Mouse (Mus musculus): ENCODE data around the gene Zfp354a. TPM values are rescaled to one million over a fixed set of nuclear protein-coding genes. Genes with fewer than 3 reads are reported as not detected.

Zfp354a gene
- total and polyA plus RNA-seq, 2 experiments, result 1.9 to 3.1 TPM

DNA sequence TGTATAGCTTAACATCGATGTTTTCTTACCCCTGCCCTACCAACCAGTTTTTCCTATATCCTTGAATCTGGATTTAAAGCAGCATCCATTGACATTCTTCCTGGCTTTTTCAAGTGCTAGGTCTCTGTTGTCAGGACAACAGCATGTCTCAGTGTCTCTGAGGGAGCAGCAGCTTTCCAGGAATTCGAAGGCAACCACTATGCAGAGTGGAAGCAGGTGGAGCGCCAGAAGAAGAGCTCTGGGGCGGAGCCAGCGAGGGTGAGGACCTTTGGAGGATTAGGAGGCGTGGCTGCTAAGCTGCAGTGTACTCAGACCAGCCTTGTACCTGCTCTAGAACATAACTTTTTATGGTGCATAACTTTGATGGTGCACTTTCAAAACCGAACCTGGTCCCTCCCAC, 25.5 kb downstream of the Zfp354a start:
- DNase-seq (ENCODE audit: extremely low read depth, low read depth, low spot score), result no peak
- no peaks in the 10 kb centered on the region for H3K79me2 ChIP-seq (ENCODE audit: control insufficient read depth, insufficient read depth, low read length)
- no peaks in the 10 kb centered on the region for H3K36me3 ChIP-seq (ENCODE audit: control insufficient read depth, insufficient read depth, low read length)
- no peaks in the 10 kb centered on the region for H3K4me1 ChIP-seq (ENCODE audit: control insufficient read depth, insufficient read depth, low read length)
- H3K4me3 ChIP-seq (ENCODE audit: insufficient read depth, low read depth, low read length), result no peak overlapping the region
- H3K9ac ChIP-seq (ENCODE audit: low read depth, low read length), result no peak overlapping the region
- H3K27ac ChIP-seq (replicated peaks; ENCODE audit: insufficient read depth, low read depth, low read length), result no peak overlapping the region
- no peaks in the 10 kb centered on the region for H3K27me3 ChIP-seq (ENCODE audit: control insufficient read depth, insufficient read depth, low read length)
- TF ChIP-seq POLR2A (IDR thresholded peaks at IDR 0.05; ENCODE audit: extremely low read depth, insufficient read depth, low read length) (no peak), CTCF (IDR thresholded peaks at IDR 0.05; ENCODE audit: low read depth, low read length) (no peak)
- WGBS, result 42% methylated on average over 7 of the region's 7 CpGs

DNA sequence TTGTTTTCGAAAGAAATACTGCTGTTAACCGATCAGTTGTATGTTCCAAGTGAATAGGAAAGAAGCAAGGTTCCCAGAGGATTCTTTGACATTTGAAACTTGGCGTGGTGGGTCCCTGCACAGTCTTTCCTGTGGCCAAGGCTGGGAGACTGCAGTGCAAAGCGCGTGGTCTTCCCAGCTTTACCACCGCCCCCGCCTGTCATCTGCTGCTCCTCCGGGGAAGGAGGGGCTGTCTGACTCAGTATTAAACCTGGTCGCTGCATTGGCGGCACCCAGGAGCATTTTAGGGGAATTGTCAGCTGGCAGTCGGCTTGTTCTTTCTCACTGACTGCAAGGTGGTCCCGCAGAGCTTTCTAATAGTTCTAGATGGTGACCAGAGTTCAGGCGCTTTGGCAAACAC, 26.2 kb downstream of the Zfp354a start:
- WGBS, result 54% methylated on average over 13 of the region's 13 CpGs
- Histone ChIP-seq H3K9ac (ENCODE audit: low read depth, low read length) (no peak overlapping the region), H3K36me3 (ENCODE audit: control insufficient read depth, insufficient read depth, low read length) (no peaks in the 10 kb centered on the region), H3K27ac (replicated peaks; ENCODE audit: insufficient read depth, low read depth, low read length) (no peak overlapping the region), H3K4me3 (ENCODE audit: insufficient read depth, low read depth, low read length) (no peak overlapping the region), H3K79me2 (ENCODE audit: control insufficient read depth, insufficient read depth, low read length) (no peaks in the 10 kb centered on the region), H3K27me3 (ENCODE audit: control insufficient read depth, insufficient read depth, low read length) (no peaks in the 10 kb centered on the region), H3K4me1 (ENCODE audit: control insufficient read depth, insufficient read depth, low read length) (no peaks in the 10 kb centered on the region)
- TF ChIP-seq POLR2A (IDR thresholded peaks at IDR 0.05; ENCODE audit: extremely low read depth, insufficient read depth, low read length), result no peak
- TF ChIP-seq CTCF (IDR thresholded peaks at IDR 0.05; ENCODE audit: low read depth, low read length), result no peak
- no peak for DNase-seq (ENCODE audit: extremely low read depth, low read depth, low spot score)

DNA sequence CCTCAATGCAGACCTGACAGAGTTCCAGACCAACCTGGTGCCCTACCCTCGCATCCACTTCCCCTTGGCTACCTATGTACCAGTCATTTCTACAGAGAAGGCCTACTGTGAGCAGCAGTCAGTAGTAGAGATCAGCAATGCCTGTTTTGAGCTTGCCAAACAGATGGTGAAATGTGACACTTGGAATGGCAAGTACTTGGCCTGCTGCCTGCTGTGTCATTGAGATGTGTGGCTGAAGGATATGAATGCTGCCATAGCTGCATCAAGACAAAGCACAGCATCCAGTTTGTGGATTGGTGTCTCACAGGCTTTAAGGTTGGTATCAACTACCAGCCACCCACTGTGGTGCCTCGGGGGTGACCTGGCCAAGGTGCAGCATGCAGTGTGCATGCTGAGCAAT, 48.2 kb downstream of the Zfp354a start:
- H3K36me3 ChIP-seq (ENCODE audit: control insufficient read depth, insufficient read depth, low read length), result no peaks in the 10 kb centered on the region
- no peak for TF ChIP-seq POLR2A (IDR thresholded peaks at IDR 0.05; ENCODE audit: extremely low read depth, insufficient read depth, low read length)
- no peak for TF ChIP-seq CTCF (IDR thresholded peaks at IDR 0.05; ENCODE audit: low read depth, low read length)
- no peaks in the 10 kb centered on the region for H3K79me2 ChIP-seq (ENCODE audit: control insufficient read depth, insufficient read depth, low read length)
- H3K4me1 ChIP-seq (ENCODE audit: control insufficient read depth, insufficient read depth, low read length), result no peaks in the 10 kb centered on the region
- H3K9ac ChIP-seq (ENCODE audit: low read depth, low read length), result no peak overlapping the region
- no peak overlapping the region for H3K4me3 ChIP-seq (ENCODE audit: insufficient read depth, low read depth, low read length)
- no peak for DNase-seq (ENCODE audit: extremely low read depth, low read depth, low spot score)
- H3K27ac ChIP-seq (replicated peaks; ENCODE audit: insufficient read depth, low read depth, low read length), result no peak overlapping the region
- 81% methylated on average over 2 of the region's 2 CpGs for WGBS
- no peaks in the 10 kb centered on the region for H3K27me3 ChIP-seq (ENCODE audit: control insufficient read depth, insufficient read depth, low read length)

DNA sequence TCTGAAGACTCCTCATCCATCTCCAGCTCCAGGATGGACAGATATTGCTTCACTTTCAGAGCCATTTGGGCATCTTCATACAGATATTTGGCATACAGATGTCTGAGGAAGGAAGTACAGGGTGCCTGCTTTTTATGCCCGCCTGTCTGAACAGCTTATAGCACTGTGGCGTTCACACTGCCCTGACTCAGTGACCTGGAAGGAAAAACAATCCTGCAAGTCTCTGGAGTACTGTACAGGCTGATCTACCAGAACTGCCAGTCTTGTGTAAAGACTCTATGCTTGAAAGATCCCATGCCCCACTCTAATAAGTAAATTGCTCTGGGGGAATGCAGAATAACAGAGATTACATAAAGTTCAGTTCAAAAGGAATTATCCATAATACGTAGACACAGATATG, 51.6 kb downstream of the Zfp354a start:
- H3K27me3 ChIP-seq (ENCODE audit: control insufficient read depth, insufficient read depth, low read length), result no peaks in the 10 kb centered on the region
- no peak overlapping the region for H3K27ac ChIP-seq (replicated peaks; ENCODE audit: insufficient read depth, low read depth, low read length)
- no peak for TF ChIP-seq POLR2A (IDR thresholded peaks at IDR 0.05; ENCODE audit: extremely low read depth, insufficient read depth, low read length)
- TF ChIP-seq CTCF (IDR thresholded peaks at IDR 0.05; ENCODE audit: low read depth, low read length), result no peak
- WGBS, result 79% methylated on average over 3 of the region's 3 CpGs
- no peak for DNase-seq (ENCODE audit: extremely low read depth, low read depth, low spot score)
- H3K36me3 ChIP-seq (ENCODE audit: control insufficient read depth, insufficient read depth, low read length), result no peaks in the 10 kb centered on the region
- H3K4me1 ChIP-seq (ENCODE audit: control insufficient read depth, insufficient read depth, low read length), result no peaks in the 10 kb centered on the region
- H3K9ac ChIP-seq (ENCODE audit: low read depth, low read length), result no peak overlapping the region
- H3K79me2 ChIP-seq (ENCODE audit: control insufficient read depth, insufficient read depth, low read length), result no peaks in the 10 kb centered on the region
- H3K4me3 ChIP-seq (ENCODE audit: insufficient read depth, low read depth, low read length), result no peak overlapping the region

Other genes starting within 250 kb of the Zfp354a start
- gene Zfp354c, start 231.5 kb upstream of the Zfp354a start, total RNA-seq (2014; rRNA removed), result 0.28 and 0.34 TPM in 2 replicates
- 0.05 and 0.10 TPM in 2 replicates for gene Zfp354c, start 231.5 kb upstream of the Zfp354a start, polyA plus RNA-seq (2012; rRNA removed)
- gene Zfp879, start 217.7 kb upstream of the Zfp354a start, total RNA-seq (2014; rRNA removed), result 0.40 and 0.74 TPM in 2 replicates
- 0.07 and 0.24 TPM in 2 replicates for gene Zfp879, start 217.7 kb upstream of the Zfp354a start, polyA plus RNA-seq (2012; rRNA removed)
- gene Grm6, start 208.6 kb upstream of the Zfp354a start, total RNA-seq (2014; rRNA removed), result not detected in 2 replicates
- gene Grm6, start 208.6 kb upstream of the Zfp354a start, polyA plus RNA-seq (2012; rRNA removed), result 0.06 TPM in 1 of 2 replicates, not detected in the other
- gene Zfp454, start 171.6 kb upstream of the Zfp354a start, total RNA-seq (2014; rRNA removed), result 0.47 and 0.74 TPM in 2 replicates
- gene Zfp454, start 171.6 kb upstream of the Zfp354a start, polyA plus RNA-seq (2012; rRNA removed), result 0.72 and 0.95 TPM in 2 replicates
- 4.3 and 5.1 TPM in 2 replicates for gene Zfp2, start 143.1 kb upstream of the Zfp354a start, total RNA-seq (2014; rRNA removed)
- gene Zfp2, start 143.1 kb upstream of the Zfp354a start, polyA plus RNA-seq (2012; rRNA removed), result 1.1 and 1.5 TPM in 2 replicates
- 1.7 and 3.4 TPM in 2 replicates for gene Zfp354b, start 127.6 kb upstream of the Zfp354a start, total RNA-seq (2014; rRNA removed)
- 0.38 and 0.50 TPM in 2 replicates for gene Zfp354b, start 127.6 kb upstream of the Zfp354a start, polyA plus RNA-seq (2012; rRNA removed)
- not detected in 2 replicates for gene 4933414I15Rik, start 115.5 kb upstream of the Zfp354a start, total RNA-seq (2014; rRNA removed)
- gene 4933414I15Rik, start 115.5 kb upstream of the Zfp354a start, polyA plus RNA-seq (2012; rRNA removed), result not detected in 2 replicates
- not detected in 2 replicates for gene Prop1, start 105.5 kb upstream of the Zfp354a start, total RNA-seq (2014; rRNA removed)
- gene Prop1, start 105.5 kb upstream of the Zfp354a start, polyA plus RNA-seq (2012; rRNA removed), result not detected in 2 replicates
- gene Olfr1378, start 92.7 kb upstream of the Zfp354a start, total RNA-seq (2014; rRNA removed), result not detected in 2 replicates
- gene Olfr1378, start 92.7 kb upstream of the Zfp354a start, polyA plus RNA-seq (2012; rRNA removed), result not detected in 2 replicates
- not detected in 2 replicates for gene Olfr1377, start 77.3 kb upstream of the Zfp354a start, total RNA-seq (2014; rRNA removed)
- not detected in 2 replicates for gene Olfr1377, start 77.3 kb upstream of the Zfp354a start, polyA plus RNA-seq (2012; rRNA removed)
- gene Olfr51, start 55.7 kb upstream of the Zfp354a start, total RNA-seq (2014; rRNA removed), result not detected in 2 replicates
- gene Olfr51, start 55.7 kb upstream of the Zfp354a start, polyA plus RNA-seq (2012; rRNA removed), result not detected in 2 replicates
- gene Olfr54, start 45.0 kb upstream of the Zfp354a start, total RNA-seq (2014; rRNA removed), result not detected in 2 replicates
- gene Olfr54, start 45.0 kb upstream of the Zfp354a start, polyA plus RNA-seq (2012; rRNA removed), result not detected in 2 replicates
- gene Olfr1375, start 11.1 kb upstream of the Zfp354a start, total RNA-seq (2014; rRNA removed), result not detected in 2 replicates
- not detected in 2 replicates for gene Olfr1375, start 11.1 kb upstream of the Zfp354a start, polyA plus RNA-seq (2012; rRNA removed)
- gene Gm12569, start 161.2 kb downstream of the Zfp354a start, total RNA-seq (2014; rRNA removed), result not detected in 2 replicates
- not detected in 2 replicates for gene Gm12569, start 161.2 kb downstream of the Zfp354a start, polyA plus RNA-seq (2012; rRNA removed)
- gene Clk4, start 202.5 kb downstream of the Zfp354a start, total RNA-seq (2014; rRNA removed), result 99.1 and 116 TPM in 2 replicates
- gene Clk4, start 202.5 kb downstream of the Zfp354a start, polyA plus RNA-seq (2012; rRNA removed), result 11.1 and 13.9 TPM in 2 replicates
- 0.60 and 1.3 TPM in 2 replicates for gene BC049762, start 203.8 kb downstream of the Zfp354a start, total RNA-seq (2014; rRNA removed)
- 0.37 and 0.50 TPM in 2 replicates for gene BC049762, start 203.8 kb downstream of the Zfp354a start, polyA plus RNA-seq (2012; rRNA removed)
- 0.07 and 0.09 TPM in 2 replicates for gene Col23a1, start 230.7 kb downstream of the Zfp354a start, total RNA-seq (2014; rRNA removed)
- 0.05 TPM in 1 of 2 replicates, not detected in the other for gene Col23a1, start 230.7 kb downstream of the Zfp354a start, polyA plus RNA-seq (2012; rRNA removed)